In the genomic region with DNA sequence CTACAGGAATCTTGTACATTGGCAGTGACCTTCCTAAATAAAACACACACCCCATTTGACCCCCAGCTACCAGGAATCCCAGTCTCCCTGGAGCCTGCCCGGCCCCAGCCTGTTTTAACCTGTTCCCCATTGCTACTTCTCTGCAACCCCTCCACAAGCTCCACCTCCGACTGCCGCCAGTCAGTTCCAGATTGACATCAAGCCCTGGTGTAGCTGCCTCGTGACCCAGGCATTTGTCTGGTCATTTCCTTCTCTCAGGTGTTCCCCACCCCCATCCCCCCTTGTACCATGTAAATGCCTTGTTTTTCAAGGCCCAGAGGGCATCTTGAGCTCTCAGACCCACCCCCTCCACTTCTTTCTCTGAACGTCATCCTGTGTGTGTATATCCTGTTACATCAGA, we compare ENCODE assay signal across 18 mouse cellular contexts.
DNase-seq lines count a peak whose midpoint lies in the region; ATAC-seq and TF ChIP-seq lines count a peak whose summit lies in the region.
"Had no signal": no experiment of that assay in that cellular context is flagged by ENCODE, and none has a peak within 500 bp of the region (broad histone marks: within the 10 kb centered on the region; RNA-seq: fewer than 3 reads in every experiment).

No protein-coding gene starts in this region.

- H3K79me2 ChIP-seq in CH12.LX (replicated peaks; ENCODE audit: control insufficient read depth, extremely low read depth, insufficient read depth, poor library complexity, severe bottlenecking) = no peaks in the 10 kb centered on the region

- peak; percentile 24; the same call in 1 of the 2 replicates for ATAC-seq in hindbrain, embryonic 14.5 days (ENCODE audit: low FRiP score)
- ATAC-seq in hindbrain, embryonic 12.5 days (ENCODE audit: low FRiP score) = no peak
- peak; percentile 76 for ATAC-seq in kidney, embryonic 16.5 days (ENCODE audit: low FRiP score, low TSS enrichment)
- ATAC-seq: hindbrain, embryonic 16.5 days; intestine, postnatal 0 days had no signal

- no peak overlapping the region for H3K4me2 ChIP-seq in hindbrain, embryonic 14.5 days (replicated peaks)
- H3K4me2 ChIP-seq in hindbrain, embryonic 12.5 days (replicated peaks) = no peak overlapping the region
- H3K4me2 ChIP-seq in CH12.LX (ENCODE audit: insufficient read depth, low read depth, poor library complexity, severe bottlenecking) = no peak overlapping the region
- H3K4me2 ChIP-seq in kidney, embryonic 16.5 days (replicated peaks; ENCODE audit: low read depth, low read length) = no peak overlapping the region
- H3K4me2 ChIP-seq: limb, embryonic 15.5 days had no signal

- no peak overlapping the region for H3K27ac ChIP-seq in hindbrain, embryonic 14.5 days
- no peak overlapping the region for H3K27ac ChIP-seq in hindbrain, embryonic 12.5 days
- no peak overlapping the region for H3K27ac ChIP-seq in CH12.LX (ENCODE audit: insufficient read depth, low read depth)
- H3K27ac ChIP-seq in kidney, embryonic 16.5 days (ENCODE audit: low read length) = no peak overlapping the region
- H3K27ac ChIP-seq in gastrocnemius, adult 2 months = no peak overlapping the region
- H3K27ac ChIP-seq: limb, embryonic 15.5 days had no signal

- dilution Hi-C loops in CH12.LX (cut with MboI; ENCODE audit: extremely low pct_ligation_motif_present, extremely low pct_unique_long_range_greater_than_20kb, low sequenced_read_pairs) = loop anchor here (25.0 kb wide), 1 partner anchor 517 kb away; no protein-coding TSS in a partner anchor

- TF ChIP-seq RAD21 in CH12.LX (IDR thresholded peaks at IDR 0.05; ENCODE audit: low read depth, low read length) = no peak

- H3K4me3 ChIP-seq in hindbrain, embryonic 14.5 days (replicated peaks; ENCODE audit: low read length) = no peak overlapping the region
- H3K4me3 ChIP-seq in hindbrain, embryonic 12.5 days = no peak overlapping the region
- H3K4me3 ChIP-seq in CH12.LX (replicated peaks in 1 of 3; ENCODE audit: low read depth in 2 of 3, low read length in 2 of 3, poor library complexity in 1 of 3) = peak overlapping the region in 1 of 3 experiments; percentile 38
- no peak overlapping the region for H3K4me3 ChIP-seq in kidney, embryonic 16.5 days (ENCODE audit: low read length)
- H3K4me3 ChIP-seq in gastrocnemius, adult 2 months = no peak overlapping the region
- H3K4me3 ChIP-seq: erythroblast, embryonic 14.5 days; limb, embryonic 15.5 days had no signal

- no peak for DNase-seq in hindbrain, embryonic 14.5 days (ENCODE audit: low spot score)
- peak; percentile 70 for DNase-seq in CH12.LX (ENCODE audit: extremely low read depth)
- DNase-seq in ZHBTc4 (ENCODE audit: low read depth, low spot score) = peak; percentile 95
- DNase-seq in cerebellum, adult 8-10 months = no peak
- DNase-seq in gastrocnemius, adult 2 months = no peak
- DNase-seq in lung, postnatal 25 days (ENCODE audit: low spot score) = no peak
- DNase-seq: adrenal gland, adult 2 months; cerebellum, postnatal 10 days; embryo, embryonic 11 days; gastrocnemius, postnatal 25 days; lung, postnatal 14 days had no signal

- no peaks in the 10 kb centered on the region for H3K27me3 ChIP-seq in hindbrain, embryonic 14.5 days (ENCODE audit: control insufficient read depth, insufficient read depth, low read length)
- H3K27me3 ChIP-seq in hindbrain, embryonic 12.5 days = no peaks in the 10 kb centered on the region
- no peaks in the 10 kb centered on the region for H3K27me3 ChIP-seq in CH12.LX (replicated peaks)
- no peaks in the 10 kb centered on the region for H3K27me3 ChIP-seq in kidney, embryonic 16.5 days (ENCODE audit: insufficient read depth, low read length)
- H3K27me3 ChIP-seq: limb, embryonic 15.5 days had no signal

- no peak for TF ChIP-seq CTCF in CH12.LX (conservative IDR thresholded peaks at IDR 0.05 in 1 of 2, IDR thresholded peaks at IDR 0.05 in 1 of 2; ENCODE audit: low read depth in 2 of 2, low read length in 2 of 2)
- TF ChIP-seq CTCF in gastrocnemius, adult 2 months (IDR thresholded peaks at IDR 0.05) = no peak

- intact Hi-C loops in gastrocnemius, adult 2 months (cut with DNase I) = no loop called here

- H3K9ac ChIP-seq in hindbrain, embryonic 14.5 days = no peak overlapping the region
- H3K9ac ChIP-seq in hindbrain, embryonic 12.5 days = no peak overlapping the region
- no peak overlapping the region for H3K9ac ChIP-seq in CH12.LX (ENCODE audit: insufficient read depth, low read depth)
- no peak overlapping the region for H3K9ac ChIP-seq in kidney, embryonic 16.5 days (replicated peaks; ENCODE audit: low read length)
- H3K9ac ChIP-seq: limb, embryonic 15.5 days had no signal

- WGBS in hindbrain, embryonic 14.5 days = 64% methylated on average over 5 of the region's 5 CpGs
- 51% methylated on average over 5 of the region's 5 CpGs for WGBS in hindbrain, embryonic 12.5 days
- WGBS in kidney, embryonic 16.5 days = 45% methylated on average over 5 of the region's 5 CpGs

- 0 out of 2 replicates have a peak, but pooled peaks cover 2% of the 10 kb centered on the region for H3K4me1 ChIP-seq in hindbrain, embryonic 14.5 days (replicated peaks; ENCODE audit: control insufficient read depth, insufficient read depth, low read length)
- peaks cover 6% of the 10 kb centered on the region; the same call in 1 of the 2 replicates for H3K4me1 ChIP-seq in hindbrain, embryonic 12.5 days
- peaks cover 5 to 16% of the 10 kb centered on the region in 2 experiments; a peak in 3 of 4 replicates for H3K4me1 ChIP-seq in CH12.LX (ENCODE audit: control insufficient read depth in 1 of 2, insufficient read depth in 2 of 2)
- peaks cover 10% of the 10 kb centered on the region for H3K4me1 ChIP-seq in kidney, embryonic 16.5 days (ENCODE audit: insufficient read depth, low read length)

- H3K9me3 ChIP-seq in hindbrain, embryonic 14.5 days (ENCODE audit: control insufficient read depth, low read length) = no peaks in the 10 kb centered on the region
- no peaks in the 10 kb centered on the region for H3K9me3 ChIP-seq in hindbrain, embryonic 12.5 days (replicated peaks)
- no peaks in the 10 kb centered on the region for H3K9me3 ChIP-seq in CH12.LX (replicated peaks; ENCODE audit: low read length)
- H3K9me3 ChIP-seq in kidney, embryonic 16.5 days (ENCODE audit: low read length) = no peaks in the 10 kb centered on the region
- H3K9me3 ChIP-seq: limb, embryonic 15.5 days had no signal

- in situ Hi-C loops in CH12.LX (cut with MboI; ENCODE audit: low pct_ligation_motif_present, low pct_unique_long_range_greater_than_20kb, low sequenced_read_pairs) = no loop called here

- no peak for TF ChIP-seq POLR2A in CH12.LX (IDR thresholded peaks at IDR 0.05; ENCODE audit: low read depth, low read length)

- H3K36me3 ChIP-seq in hindbrain, embryonic 14.5 days (replicated peaks; ENCODE audit: control insufficient read depth, insufficient read depth) = peaks cover 6% of the 10 kb centered on the region
- peaks cover 13% of the 10 kb centered on the region; the same call in 1 of the 2 replicates for H3K36me3 ChIP-seq in hindbrain, embryonic 12.5 days
- no peaks in the 10 kb centered on the region for H3K36me3 ChIP-seq in CH12.LX (replicated peaks in 1 of 2; ENCODE audit: control insufficient read depth in 1 of 2, insufficient read depth in 1 of 2, low read length in 1 of 2)
- H3K36me3 ChIP-seq in kidney, embryonic 16.5 days (ENCODE audit: insufficient read depth, low read length) = no peaks in the 10 kb centered on the region
- H3K36me3 ChIP-seq: G1E had no signal

- TF ChIP-seq EP300 in CH12.LX (IDR thresholded peaks at IDR 0.05; ENCODE audit: low read length) = no peak

TF ChIP-seq in CH12.LX, 34 proteins besides CTCF, POLR2A, EP300 and RAD21:
- TF ChIP-seq UBTF (IDR thresholded peaks at IDR 0.05; ENCODE audit: low read depth, low read length) = no peak
- no peak for TF ChIP-seq MAX (IDR thresholded peaks at IDR 0.05; ENCODE audit: low read length)
- no peak; the same call in 1 of the 2 replicates for TF ChIP-seq ETS1 (conservative IDR thresholded peaks at IDR 0.05; ENCODE audit: low read depth, low read length)
- peak; percentile 42 for TF ChIP-seq BHLHE40 (IDR thresholded peaks at IDR 0.05; ENCODE audit: low read depth, low read length)
- TF ChIP-seq MAZ (IDR thresholded peaks at IDR 0.05; ENCODE audit: low read depth, low read length) = no peak
- TF ChIP-seq ZKSCAN1 (IDR thresholded peaks at IDR 0.05; ENCODE audit: borderline replicate concordance, low read depth, low read length) = no peak
- no peak for TF ChIP-seq POLR2AphosphoS2 (IDR thresholded peaks at IDR 0.05; ENCODE audit: low read depth, low read length)
- TF ChIP-seq HCFC1 (IDR thresholded peaks at IDR 0.05; ENCODE audit: low read depth, low read length) = no peak
- TF ChIP-seq KAT2A (IDR thresholded peaks at IDR 0.05; ENCODE audit: insufficient replicate concordance, low read length) = no peak
- no peak for TF ChIP-seq NELFE (IDR thresholded peaks at IDR 0.05; ENCODE audit: low read depth, low read length)
- TF ChIP-seq MAFK (IDR thresholded peaks at IDR 0.05; ENCODE audit: insufficient replicate concordance, low read length) = no peak
- no peak for TF ChIP-seq USF1 (IDR thresholded peaks at IDR 0.05; ENCODE audit: low read depth, low read length)
- no peak for TF ChIP-seq MYC (IDR thresholded peaks at IDR 0.05; ENCODE audit: low read depth, low read length)
- no peak for TF ChIP-seq PAX5 (IDR thresholded peaks at IDR 0.05; ENCODE audit: low read length)
- 0 out of 2 replicates have a peak, but pooled peaks have one; percentile 12 for TF ChIP-seq IRF4 (IDR thresholded peaks at IDR 0.05; ENCODE audit: low read depth, low read length)
- no peak for TF ChIP-seq USF2 (conservative IDR thresholded peaks at IDR 0.05; ENCODE audit: low read depth, low read length)
- TF ChIP-seq JUND (conservative IDR thresholded peaks at IDR 0.05; ENCODE audit: low read depth, low read length) = no peak
- peak; percentile 28; the same call in 1 of the 2 replicates for TF ChIP-seq ELF1 (IDR thresholded peaks at IDR 0.05; ENCODE audit: low read depth, low read length)

Comparison
In these comparisons a context has a peak if more than half of its experiments do, and no peak if none do; other contexts are left out.
1. DNase-seq: peak in CH12.LX (single experiment) and ZHBTc4 (single experiment); none in hindbrain, embryonic 14.5 days (single experiment), cerebellum, adult 8-10 months (single experiment), gastrocnemius, adult 2 months (single experiment) and lung, postnatal 25 days (single experiment).